Mouse (Mus musculus): Measurements from ENCODE around the gene Slc22a30. TPM values are rescaled to one million over a fixed set of nuclear protein-coding genes. Genes with fewer than 3 reads are reported as not detected.

Slc22a30 gene
- 0.17 TPM in 1 of 2 replicates, not detected in the other for polyA plus RNA-seq (2012; rRNA removed; ENCODE audit: low replicate concordance)

GRCm38 (mm10) chr19:8405011-8405410, at the start of gene Slc22a30:
Gene Slc22a30 (minus strand): TSS chr19:8405111.

Other genes starting within 250 kb of the Slc22a30 start
- gene Slc22a29, start 186.2 kb downstream of the Slc22a30 start, polyA plus RNA-seq (2012; rRNA removed; ENCODE audit: low replicate concordance), result not detected in 2 replicates
- gene Slc22a8, start 186.1 kb upstream of the Slc22a30 start, polyA plus RNA-seq (2012; rRNA removed; ENCODE audit: low replicate concordance), result not detected in 2 replicates
- gene Slc22a6, start 212.9 kb upstream of the Slc22a30 start, polyA plus RNA-seq (2012; rRNA removed; ENCODE audit: low replicate concordance), result not detected in 2 replicates

Measured in mammary gland, adult 2 months (tissue).